Mouse (Mus musculus) cerebellum, adult 8-10 months (tissue): ENCODE measurements around the gene Tln2.

ENCODE experiments used
- DNase-seq: peaks from one replicate; pipeline ENCODE4 v3.0.0; 2022

The Tln2 gene

DNA sequence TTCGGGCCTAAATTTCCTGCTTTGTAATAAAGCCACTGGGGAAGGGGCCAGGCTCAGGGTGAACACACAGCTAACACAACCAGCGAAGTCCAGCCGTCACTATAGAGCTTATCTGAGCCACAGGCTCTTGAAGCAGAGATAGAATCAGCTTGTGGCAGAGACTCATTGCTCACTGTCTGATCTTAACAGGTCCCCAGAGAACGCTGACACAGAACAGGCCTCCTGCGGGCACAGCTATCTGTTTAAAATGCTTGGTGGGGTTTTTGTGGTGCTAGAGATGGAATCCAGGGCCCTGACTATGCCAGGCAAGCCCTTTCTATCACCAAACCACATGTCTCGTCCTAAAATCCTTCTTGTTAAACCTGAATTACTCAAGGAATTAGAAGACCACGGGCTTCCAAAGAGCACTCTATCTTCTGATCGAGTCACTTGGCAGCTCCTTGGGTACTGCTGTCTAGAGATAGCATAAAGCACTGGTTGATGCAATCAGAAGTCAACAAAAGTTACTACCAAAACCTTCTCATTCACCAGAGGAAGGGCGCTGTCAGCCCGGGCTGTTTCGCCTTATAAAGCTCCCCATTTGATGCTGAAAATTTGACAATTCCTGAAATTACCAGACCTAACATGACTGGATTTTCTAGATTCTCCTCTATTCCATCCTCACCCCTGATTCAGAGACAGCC is 95.9 kb downstream of the Tln2 start:
- DNase-seq, result no peak

DNA sequence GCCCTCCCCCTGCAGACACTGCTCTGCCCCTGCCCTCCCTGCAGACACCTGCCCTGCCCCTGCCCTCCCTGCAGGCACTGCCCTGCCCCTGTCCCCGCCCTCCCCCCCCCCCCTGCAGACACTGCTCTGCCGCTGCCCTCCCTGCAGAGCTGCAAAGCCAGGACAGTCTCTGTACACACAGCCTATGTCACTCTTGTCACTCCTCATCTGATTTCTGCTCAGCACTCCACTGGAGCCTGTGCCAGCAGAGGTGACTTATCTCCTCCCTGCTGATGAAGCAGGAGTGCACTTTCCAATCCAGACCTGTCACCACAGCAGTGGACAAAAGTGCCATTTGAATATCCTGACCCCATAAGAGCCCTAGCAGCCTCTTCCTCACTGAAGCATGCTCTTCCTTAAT is 118.0 kb downstream of the Tln2 start:
- DNase-seq, result no peak

DNA sequence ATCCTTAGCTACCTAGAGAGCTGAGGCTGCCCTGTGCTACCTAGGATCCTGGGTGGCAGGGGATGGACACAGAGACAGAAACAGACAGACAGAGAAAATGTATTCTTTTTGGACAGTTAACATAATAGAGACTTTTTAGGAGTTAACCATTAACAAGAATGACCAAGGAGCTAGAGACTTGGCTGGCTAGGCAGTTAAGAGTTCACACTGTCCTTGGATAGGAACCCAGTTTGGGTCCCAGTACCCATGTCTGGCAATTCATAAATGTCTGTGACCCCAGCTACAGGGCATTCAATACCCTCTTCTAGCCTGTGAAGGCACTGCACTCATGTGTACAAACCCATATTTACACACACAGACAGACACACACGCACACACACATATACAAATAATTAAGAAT is 122.0 kb downstream of the Tln2 start:
- DNase-seq, result no peak

DNA sequence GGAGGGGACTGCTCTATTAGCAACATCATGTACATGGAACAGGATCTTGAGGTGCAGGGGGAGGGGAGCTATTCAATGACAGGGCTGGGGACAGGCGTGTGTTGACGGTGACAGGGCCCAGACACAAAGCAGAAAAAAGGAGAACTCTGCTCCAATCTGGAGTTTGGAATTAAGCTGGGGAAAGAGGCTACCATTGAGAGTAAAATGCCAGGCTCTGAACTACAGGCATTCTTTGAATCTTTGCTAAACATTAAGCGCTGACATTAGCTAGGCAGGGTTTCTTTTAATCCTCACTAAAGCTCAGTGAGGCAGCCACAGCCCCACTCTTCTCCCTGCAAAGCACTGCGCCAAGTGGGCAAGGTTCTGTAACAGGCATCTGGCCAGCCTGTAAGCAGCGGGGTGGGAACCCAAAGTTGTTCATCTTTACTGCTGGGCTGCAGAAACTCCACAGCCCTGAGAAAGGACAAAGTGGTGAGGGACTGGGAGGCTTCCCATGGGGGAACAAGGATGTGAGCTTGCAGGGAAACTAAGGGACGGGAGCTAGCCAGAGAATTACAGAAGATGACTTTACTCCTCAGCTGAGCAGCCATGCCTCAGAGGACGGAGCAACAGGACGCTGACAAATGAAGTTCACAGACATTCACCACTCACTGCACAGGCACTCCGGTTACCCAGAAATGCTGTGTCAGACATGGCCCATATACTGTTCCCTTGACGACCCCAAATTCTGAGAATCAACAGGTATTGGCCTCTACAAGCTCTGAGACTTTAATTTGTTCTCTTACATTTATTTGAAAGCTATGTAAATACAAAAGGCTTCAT is 124.0 kb downstream of the Tln2 start:
- no peak for DNase-seq

DNA sequence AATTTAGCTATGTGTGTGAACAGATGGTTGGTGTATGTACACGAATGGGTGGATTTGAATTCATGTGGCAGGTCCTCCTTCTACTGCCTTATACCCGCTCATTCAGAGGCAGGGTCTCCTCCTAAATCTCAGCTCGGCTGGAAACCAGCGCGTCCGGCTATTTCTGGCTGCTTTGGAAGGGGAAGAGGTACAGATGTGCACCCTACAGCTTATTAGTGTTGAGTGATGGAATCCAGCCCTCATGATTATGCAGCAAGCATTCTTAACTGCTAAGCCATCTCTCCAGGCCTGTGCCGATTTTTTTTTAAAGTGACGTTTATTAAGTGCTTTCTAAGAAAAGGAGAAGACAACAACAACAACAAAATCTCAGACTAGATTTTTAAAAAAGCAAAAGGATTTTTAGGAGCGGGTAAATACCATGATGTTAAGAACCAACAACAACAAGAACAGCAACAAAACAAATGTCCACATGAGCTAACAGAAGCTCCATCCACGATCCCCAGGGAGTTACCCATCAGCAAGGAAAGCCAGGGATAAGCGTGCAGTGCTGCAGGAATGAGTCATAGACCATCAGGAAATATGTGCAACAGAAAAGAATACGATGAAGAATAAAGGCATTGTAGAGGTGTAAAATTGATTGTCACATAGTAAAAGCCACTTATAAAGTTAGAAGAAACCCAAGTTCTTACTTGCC is 130.2 kb downstream of the Tln2 start:
- no peak for DNase-seq

DNA sequence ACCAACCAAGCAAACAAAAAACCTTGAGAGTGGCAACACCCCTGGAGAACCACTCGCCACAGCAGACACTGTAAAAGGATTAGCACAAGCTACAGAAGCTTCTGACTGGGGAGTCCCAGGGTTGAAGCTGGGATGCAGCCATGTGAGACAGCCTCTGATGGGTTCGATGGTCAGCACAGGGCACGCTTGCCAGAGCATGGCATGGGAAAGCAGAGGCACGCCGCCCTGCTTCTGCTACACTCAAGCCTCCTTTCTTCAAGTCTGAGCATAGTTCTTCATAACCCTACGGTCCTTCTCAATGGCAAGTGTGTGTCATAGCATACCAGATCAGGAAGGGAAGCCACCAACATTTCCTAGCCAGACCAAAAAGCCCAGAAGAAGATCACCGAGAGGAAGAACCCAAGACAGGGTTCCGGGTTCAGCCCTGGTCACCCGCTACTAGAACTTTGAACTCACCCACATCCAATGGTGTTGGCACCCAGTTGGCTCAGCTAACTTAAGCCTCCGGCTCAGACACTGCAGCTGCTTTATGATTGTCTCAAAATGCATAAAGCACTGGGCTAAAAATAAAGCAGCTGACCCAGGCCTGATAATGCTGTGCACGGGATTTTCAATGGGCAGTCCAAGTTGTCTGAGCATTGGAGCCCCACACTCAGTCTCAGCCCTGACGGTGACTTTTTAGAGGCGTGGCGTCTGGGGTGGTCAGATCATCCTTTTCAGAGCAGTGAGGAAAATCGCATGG is 131.0 kb downstream of the Tln2 start:
- no peak for DNase-seq

DNA sequence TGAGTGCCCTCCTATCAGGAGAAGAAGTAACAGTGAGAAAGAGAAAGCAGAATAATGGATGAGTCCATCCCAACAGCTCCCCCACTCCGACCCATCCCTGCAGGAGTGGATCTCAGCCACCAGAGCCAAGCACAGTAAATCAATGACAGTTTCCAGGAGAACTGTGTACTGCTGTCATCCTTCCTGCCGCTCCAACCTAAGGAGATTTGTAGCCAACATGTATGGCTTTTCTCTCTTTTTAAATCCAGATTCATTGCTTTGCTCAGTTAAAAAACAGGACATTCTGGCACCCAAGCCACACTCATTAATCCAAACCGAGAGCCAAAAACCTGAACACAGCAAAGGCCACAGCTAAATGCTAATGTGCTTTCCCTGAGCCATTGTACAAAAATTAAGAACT is 133.2 kb downstream of the Tln2 start:
- no peak for DNase-seq

DNA sequence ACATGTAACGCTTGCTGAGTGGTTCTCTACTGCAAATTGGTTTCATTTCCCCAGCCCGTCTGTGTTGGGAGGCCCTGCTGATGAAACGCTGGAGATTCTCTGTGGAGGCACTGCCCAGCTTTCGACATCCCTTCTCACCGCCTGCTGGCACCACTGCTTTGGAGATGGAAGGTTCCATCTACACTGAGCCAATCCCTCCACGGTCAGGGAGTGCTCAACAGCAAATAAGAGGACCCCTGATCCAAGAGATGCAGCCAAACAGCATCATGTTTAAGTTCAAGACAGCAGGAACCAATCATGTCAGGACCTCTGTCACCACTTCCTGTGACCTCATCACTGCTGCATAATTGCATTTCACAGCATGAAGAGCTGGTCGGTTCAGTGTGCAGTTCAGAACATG is 135.4 kb downstream of the Tln2 start:
- no peak for DNase-seq

DNA sequence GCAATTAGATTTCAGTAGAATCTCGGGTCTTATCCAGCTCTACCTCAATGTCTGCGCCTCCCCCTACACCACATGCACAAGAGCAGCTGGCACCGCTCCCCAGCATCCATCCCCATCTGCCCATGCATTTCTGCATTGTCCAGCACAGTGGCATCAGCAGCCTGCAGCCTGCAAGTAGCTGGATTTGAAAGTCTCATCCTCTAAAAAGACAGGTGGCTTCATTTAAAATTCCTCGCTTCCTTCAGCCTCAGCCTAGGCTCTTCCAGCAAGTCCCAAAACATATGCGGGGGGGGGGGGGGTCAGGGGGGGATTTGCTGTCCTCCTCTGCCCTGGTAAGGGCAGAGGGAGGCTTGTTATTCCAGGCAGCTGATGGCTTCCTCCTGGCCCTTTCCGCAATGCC is 141.4 kb downstream of the Tln2 start:
- no peak for DNase-seq

DNA sequence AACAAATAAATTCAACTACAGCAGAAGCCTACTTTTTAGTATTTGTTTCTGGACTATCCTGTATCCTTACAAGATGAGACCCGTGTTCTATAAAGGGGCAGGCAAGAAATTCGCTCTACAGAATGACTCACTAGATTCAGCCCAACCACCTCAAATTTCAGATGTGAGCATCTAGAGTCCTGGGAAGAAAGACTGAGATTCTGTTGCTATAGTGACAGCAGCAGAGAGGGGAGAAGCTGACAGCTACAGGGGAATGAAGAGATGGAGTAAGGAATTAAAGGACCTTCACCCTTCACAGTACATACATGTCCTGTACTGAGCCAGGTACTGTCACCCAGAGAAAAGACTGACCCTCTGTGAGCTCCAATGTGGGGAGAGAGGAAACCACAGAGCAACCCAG is 148.8 kb downstream of the Tln2 start:
- DNase-seq, result no peak

DNA sequence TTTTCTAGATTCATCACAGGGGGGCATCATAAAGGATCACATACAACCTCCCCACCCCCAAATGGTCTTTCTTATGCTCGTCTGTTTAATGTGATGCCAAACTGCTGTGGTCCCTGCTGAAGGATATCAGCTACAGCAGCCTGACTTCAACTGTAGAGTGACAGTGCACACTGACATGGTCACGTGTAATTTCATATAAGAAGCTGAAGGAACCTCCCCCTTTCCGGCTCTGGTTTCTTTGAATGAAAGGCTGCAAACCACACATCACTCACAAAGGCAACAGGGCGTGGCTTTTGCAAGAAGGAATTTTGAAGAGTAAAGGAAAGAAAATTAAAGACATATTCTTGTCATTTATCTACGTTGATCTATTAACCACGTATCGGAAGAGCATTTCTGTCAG is 154.8 kb downstream of the Tln2 start:
- DNase-seq, result no peak

DNA sequence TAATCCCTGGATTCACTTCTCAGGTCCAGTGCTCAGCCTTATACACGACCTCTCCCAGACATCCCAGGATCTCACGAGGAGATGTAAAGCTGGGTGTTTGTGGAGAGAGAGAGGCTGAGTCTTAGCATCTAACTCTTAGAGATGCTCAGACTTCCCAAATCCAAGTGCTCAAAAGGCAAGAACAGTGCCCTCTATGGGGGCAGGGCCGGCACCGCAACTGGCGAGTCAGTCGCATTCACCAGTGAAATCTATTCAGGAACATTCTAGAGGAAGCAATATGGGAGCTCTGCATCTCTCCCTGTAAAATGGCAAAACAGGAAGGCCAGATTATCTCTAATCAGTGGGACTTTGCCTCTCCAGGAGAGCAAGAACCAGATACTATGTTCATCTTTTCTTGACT is 159.9 kb downstream of the Tln2 start:
- DNase-seq, result no peak

DNA sequence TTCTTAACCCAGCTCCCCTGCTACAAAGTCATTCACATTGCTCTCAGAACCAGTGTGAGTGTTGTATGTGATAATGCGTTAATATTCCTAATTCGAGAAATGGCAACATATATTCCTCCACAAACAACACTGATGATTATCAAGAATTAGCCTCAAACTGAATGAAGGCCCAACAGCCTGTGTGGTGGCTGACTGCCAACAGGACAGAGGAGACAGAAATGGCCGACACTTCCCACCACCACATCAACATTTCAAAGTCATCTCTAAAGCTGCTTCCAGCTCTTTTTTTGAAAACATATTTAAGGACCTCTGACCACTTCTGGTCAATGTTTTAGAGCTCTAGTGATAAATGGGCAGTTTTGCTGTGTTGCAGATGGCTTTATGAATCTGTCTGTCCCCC is 161.7 kb downstream of the Tln2 start:
- no peak for DNase-seq

DNA sequence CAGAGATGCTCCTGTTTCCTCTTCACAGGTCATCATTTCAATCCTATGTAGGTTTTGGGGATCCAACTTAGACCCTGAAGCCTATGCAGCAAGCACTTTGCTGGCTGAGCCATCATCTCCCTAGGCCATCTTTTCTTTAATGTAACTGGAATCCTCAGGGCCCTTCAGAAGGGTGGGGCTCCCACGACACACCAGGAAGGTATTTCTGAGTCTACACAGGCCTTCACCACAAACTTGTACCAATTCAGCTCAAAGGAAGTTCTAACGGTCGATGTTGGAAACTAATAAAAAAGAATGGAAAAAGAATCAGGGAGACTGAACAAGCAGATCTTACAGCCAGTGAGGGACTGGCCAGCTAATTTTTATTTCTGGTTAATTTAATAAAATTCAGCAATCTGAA is 163.1 kb downstream of the Tln2 start:
- no peak for DNase-seq

DNA sequence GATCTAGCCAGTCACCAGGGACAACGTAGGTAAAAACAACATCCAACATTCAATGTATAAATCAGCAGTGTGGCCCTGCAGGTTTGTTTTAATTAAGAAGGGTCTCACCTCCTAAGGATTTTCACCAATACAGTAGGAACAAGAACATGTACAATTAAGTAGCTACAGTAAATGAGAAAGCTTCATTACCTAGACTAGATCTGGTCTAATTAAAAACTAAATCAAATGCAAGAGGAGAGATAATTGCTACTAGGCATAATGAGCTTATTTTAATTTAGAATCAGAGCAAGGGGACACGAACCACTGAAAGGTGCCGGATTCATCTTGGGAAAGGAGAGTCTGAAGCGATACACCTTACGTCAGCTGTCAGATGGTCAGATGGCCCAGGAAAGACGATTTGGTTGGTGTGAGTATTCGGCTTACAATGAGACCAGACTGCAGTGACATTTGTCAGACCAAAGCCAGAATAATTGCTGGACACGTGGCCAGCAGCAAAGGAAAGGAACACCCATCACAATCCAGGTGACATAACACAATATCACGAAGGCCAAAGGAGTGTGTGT is 175.4 kb downstream of the Tln2 start:
- no peak for DNase-seq

DNA sequence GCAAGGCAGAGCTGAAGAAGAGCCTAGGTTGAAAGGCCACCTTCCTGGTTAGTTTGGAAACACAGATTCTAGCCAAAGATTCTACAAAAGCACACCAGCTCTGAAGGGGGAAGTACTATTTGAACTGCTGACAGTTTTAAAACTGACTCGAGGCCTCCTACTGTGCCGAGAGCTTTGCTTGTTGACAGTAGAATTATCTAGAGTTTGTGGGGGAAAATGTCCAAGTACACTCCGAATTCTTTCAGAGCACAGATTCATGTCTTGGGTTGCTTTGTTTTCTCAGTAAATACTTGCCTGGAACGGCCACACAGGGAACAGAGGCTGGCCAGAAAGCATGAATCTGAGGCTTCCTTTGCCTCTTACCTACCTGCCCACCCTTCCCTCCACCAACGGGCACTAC is 179.4 kb downstream of the Tln2 start:
- DNase-seq, result no peak

DNA sequence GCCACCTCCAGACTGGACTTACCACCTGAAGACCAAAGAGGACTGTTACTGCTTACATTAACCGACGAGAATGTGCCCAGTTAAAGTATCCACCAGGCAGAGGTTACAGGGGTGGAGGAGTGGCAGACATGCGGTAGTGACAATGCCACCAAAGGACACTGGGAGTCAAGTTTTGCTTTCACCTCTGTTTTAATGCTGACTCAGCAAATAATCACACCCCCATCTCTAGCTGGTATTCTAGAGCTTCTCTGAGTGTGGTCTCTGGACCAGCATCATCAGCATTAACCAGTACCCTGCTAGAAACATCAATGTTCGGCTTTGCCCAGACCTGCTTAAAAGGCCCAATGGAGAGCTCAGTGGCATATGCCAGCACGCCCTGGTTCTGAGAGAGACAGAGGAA is 180.7 kb downstream of the Tln2 start:
- DNase-seq, result no peak

DNA sequence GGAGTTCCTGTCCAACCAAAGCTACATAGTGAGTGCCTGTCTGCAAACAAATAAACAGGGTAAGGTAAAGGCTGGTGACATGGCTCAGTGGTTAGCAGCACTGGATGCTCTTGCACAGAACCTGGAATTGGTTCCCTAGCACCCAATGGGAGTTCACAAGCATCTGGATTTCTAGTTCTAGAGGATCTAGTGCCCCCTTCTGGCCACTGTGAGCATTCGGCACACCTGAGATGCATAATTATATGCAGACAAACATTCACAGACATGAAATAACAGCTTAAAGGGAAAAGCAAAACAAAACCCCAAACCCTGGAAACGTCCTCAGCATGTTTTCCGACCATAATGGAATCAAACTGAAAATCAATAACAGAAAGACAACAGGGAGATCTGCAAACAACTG is 191.4 kb downstream of the Tln2 start:
- no peak for DNase-seq

DNA sequence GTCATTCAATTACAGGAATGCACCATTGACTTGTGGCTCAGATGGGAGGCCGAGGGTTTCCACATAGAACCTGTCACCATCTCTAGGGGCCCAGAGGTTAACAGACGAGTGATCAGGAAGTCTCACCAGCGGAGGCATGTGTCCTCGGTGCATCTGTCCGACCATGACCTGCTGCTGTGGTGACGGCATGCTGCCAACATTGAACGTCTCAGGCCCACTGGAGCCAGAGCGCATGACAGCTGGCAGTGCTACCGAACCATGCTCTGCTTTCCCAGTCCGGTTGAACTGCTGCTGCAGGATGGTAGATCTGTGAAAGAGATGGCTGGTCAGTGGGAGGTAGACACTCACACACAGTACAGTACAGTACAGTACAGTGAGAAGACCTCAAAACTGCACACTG is 197.0 kb downstream of the Tln2 start:
- no peak for DNase-seq

DNA sequence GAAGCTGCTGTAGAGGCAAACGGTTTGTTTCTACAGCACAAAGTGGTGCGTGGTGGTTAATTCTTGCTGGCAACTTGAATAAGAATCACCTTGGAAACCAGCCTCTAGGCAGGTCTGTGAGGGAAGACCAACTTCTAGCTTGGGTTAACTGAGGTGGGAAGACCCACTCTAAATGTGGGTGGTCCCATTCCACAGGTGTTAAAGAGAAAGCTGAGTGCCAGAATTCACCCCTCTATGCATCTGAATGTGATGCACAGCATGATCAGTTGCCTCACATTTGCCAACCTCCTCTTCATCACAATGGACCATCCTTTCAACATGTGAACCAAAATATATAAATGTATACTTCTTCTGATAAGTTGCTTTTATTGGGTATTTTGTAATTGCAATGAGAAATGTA is 197.4 kb downstream of the Tln2 start:
- DNase-seq, result no peak

DNA sequence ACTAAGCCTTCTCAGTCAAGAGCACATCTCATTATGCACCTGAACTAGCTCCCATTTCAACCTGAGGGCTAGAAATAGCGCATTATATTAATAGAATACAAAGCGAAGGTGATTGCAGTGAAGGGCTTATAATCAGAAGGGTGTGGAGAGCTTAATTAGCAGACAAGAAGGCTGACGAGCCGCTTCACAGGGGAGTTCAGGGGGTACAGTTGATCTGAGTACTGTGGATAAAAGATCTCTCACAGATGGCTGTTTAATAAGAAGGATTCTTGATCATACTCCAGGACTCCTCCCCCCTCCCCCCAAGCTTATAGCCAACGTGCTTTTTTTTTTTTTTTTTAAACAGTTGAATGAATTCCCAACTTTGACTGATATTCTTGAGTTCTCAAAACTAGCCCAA is 198.0 kb downstream of the Tln2 start:
- DNase-seq, result no peak

DNA sequence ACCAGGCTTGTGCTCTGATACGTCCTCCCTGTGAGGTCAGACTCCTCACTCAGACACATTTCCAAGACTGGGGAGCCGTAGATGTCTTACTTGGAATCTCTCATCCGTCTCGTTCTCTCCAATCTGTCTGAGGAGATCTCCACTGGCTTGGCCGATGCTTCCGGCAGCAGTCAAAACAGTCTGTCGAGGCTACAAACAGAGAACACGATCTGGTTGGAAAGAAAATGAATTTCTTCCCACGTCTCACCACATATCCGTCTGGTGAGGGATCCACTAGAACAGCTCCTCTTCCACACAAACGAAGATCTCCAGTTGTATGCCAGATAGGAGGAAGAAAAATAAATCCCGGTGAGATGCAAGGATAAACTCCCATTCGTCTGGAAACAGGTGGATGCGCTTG is 205.1 kb downstream of the Tln2 start:
- DNase-seq, result no peak

DNA sequence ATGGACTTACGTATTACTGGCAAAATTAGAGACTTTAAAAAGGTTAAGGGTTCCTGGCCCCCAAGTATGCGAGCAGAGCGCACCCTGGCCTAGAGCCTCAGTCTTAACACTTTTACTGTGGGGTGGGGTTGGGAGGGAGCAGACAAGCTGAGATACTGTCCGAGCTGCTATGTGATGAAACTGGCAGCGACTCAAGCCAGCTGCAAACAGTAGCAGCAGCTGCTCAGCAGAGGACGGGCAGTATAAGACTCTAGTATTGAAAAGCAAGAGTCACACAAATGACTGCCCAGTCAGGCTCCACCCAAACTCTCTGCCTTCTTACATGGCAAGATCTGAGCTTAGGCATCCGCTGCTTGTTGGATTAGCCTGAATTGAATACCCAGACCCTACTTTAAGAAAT is 206.1 kb downstream of the Tln2 start:
- DNase-seq, result no peak
